Mouse (Mus musculus): ENCODE measurements around the gene Ngrn. TPM values are rescaled to one million over a fixed set of nuclear protein-coding genes. Genes with fewer than 3 reads are reported as not detected.

Ngrn gene
- polyA plus RNA-seq, 1 experiment: 12.3 TPM

DNA sequence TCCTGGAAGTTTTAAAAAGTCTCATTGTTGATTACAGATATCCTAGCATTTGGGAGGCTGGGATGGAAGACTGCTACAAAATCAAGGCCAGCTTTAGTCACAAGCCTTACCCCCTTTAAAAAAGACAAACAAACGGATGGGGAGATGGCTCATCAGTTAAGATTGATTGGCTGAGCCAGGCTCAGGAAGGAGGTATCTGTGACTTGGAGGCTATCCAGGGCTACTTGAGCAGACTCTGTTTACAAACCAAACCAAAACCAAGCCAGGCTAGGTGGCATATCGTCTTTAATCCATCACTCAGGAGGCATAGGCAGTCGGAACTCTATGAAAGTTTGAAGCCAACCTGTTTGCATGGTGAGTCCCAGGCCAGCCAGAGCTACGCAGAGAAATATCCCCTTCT lies 19.4 kb upstream of the Ngrn start:
- TF ChIP-seq POLR2A (IDR thresholded peaks at IDR 0.05; ENCODE audit: low read depth, low read length): no peak
- TF ChIP-seq CTCF (IDR thresholded peaks at IDR 0.05; ENCODE audit: extremely low read depth, insufficient read length, insufficient replicate concordance, low read depth, low read length): no peak
- H3K27ac ChIP-seq (ENCODE audit: insufficient read depth, low read depth, low read length): peak overlapping the region; percentile 26; the same call in 1 of the 2 replicates
- peaks cover 1% of the 10 kb centered on the region; the same call in 1 of the 2 replicates for H3K4me1 ChIP-seq (ENCODE audit: control insufficient read depth, insufficient read depth, insufficient read length, low read length)
- no peaks in the 10 kb centered on the region for H3K27me3 ChIP-seq (ENCODE audit: control insufficient read depth, insufficient read depth, low read length)
- H3K36me3 ChIP-seq (ENCODE audit: control insufficient read depth, insufficient read depth, low read length): peaks cover 29% of the 10 kb centered on the region
- 72% methylated on average over 4 of the region's 4 CpGs for WGBS
- no peak overlapping the region for H3K4me3 ChIP-seq (ENCODE audit: low read depth, low read length)

DNA sequence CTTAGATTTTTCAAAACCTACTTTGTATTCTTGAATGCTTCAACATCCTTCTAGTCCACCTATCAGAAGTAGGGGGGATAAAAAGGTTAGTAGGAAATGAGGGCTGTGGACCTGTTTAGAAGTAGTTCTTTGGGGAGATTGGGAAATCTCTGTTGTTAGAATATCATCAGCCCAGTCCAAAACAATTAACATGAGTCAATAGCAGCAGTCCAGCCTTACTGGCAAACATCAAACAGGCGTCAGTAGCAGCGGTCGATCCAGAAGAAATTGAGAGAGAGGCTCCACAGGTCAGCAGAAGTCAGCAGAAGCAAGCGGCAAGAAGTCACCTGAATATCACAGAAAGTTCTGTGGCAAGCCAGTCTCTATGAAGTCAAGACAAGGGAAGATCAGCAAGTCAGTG lies 16.2 kb upstream of the Ngrn start:
- Histone ChIP-seq H3K36me3 (ENCODE audit: control insufficient read depth, insufficient read depth, low read length) (peaks cover 9% of the 10 kb centered on the region), H3K27me3 (ENCODE audit: control insufficient read depth, insufficient read depth, low read length) (no peaks in the 10 kb centered on the region), H3K4me1 (ENCODE audit: control insufficient read depth, insufficient read depth, insufficient read length, low read length) (peaks cover 1% of the 10 kb centered on the region), H3K27ac (ENCODE audit: insufficient read depth, low read depth, low read length) (no peak overlapping the region), H3K4me3 (ENCODE audit: low read depth, low read length) (no peak overlapping the region)
- no peak for TF ChIP-seq CTCF (IDR thresholded peaks at IDR 0.05; ENCODE audit: extremely low read depth, insufficient read length, insufficient replicate concordance, low read depth, low read length)
- WGBS: 90% methylated on average over 4 of the region's 4 CpGs

- Histone ChIP-seq H3K27me3 (ENCODE audit: control insufficient read depth, insufficient read depth, low read length) (no peaks in the 10 kb centered on the region), H3K4me3 (ENCODE audit: low read depth, low read length) (peak within 1 kb of the TSS; percentile 72), H3K27ac (ENCODE audit: insufficient read depth, low read depth, low read length) (peak within 1 kb of the TSS; percentile 68), H3K36me3 (ENCODE audit: control insufficient read depth, insufficient read depth, low read length) (no peaks in the 10 kb centered on the region), H3K4me1 (ENCODE audit: control insufficient read depth, insufficient read depth, insufficient read length, low read length) (peaks cover 4% of the 10 kb centered on the region)
- peak; percentile 39; the same call in 1 of the 2 replicates for TF ChIP-seq CTCF (IDR thresholded peaks at IDR 0.05; ENCODE audit: extremely low read depth, insufficient read length, insufficient replicate concordance, low read depth, low read length)
- peak; percentile 71 for TF ChIP-seq POLR2A (IDR thresholded peaks at IDR 0.05; ENCODE audit: low read depth, low read length)
- WGBS: under 1% methylated on average over 48 of the region's 48 CpGs
These were observed 14.8 kb upstream of the Ngrn start, which contains the start of gene Ttll13 for GRCm38 (mm10) chr7:80246148-80246721. Ttll13 (plus strand) TSS chr7:80246376.

- H3K4me1 ChIP-seq (ENCODE audit: control insufficient read depth, insufficient read depth, insufficient read length, low read length): peaks cover 4% of the 10 kb centered on the region
- H3K36me3 ChIP-seq (ENCODE audit: control insufficient read depth, insufficient read depth, low read length): no peaks in the 10 kb centered on the region
- TF ChIP-seq CTCF (IDR thresholded peaks at IDR 0.05; ENCODE audit: extremely low read depth, insufficient read length, insufficient replicate concordance, low read depth, low read length) (no peak), POLR2A (IDR thresholded peaks at IDR 0.05; ENCODE audit: low read depth, low read length) (no peak)
- no peaks in the 10 kb centered on the region for H3K27me3 ChIP-seq (ENCODE audit: control insufficient read depth, insufficient read depth, low read length)
- no peak overlapping the region for H3K27ac ChIP-seq (ENCODE audit: insufficient read depth, low read depth, low read length)
- 44% methylated on average over 7 of the region's 7 CpGs for WGBS
- H3K4me3 ChIP-seq (ENCODE audit: low read depth, low read length): no peak overlapping the region
These were observed 14.2 kb upstream of the Ngrn start for GRCm38 (mm10) chr7:80246859-80247258.

DNA sequence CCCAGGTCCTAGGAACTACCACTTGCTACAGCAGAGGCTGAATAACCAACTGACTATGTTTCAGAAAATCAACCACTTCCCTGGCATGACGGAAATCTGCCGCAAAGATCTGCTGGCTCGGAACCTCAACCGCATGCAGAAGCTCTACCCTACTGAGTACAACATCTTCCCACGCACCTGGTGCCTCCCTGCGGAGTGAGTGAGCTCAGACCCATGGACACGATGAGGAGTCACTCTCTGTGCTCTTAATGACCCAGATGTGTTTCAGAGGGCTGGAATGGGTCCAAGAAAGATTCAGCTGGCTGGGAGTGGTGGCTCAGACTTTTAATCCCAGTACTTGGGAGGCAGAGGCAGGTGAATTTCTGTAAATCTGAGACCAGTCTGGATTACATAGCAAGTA lies 8.6 kb upstream of the Ngrn start:
- H3K36me3 ChIP-seq (ENCODE audit: control insufficient read depth, insufficient read depth, low read length): no peaks in the 10 kb centered on the region
- H3K4me3 ChIP-seq (ENCODE audit: low read depth, low read length): no peak overlapping the region
- peaks cover 12% of the 10 kb centered on the region for H3K4me1 ChIP-seq (ENCODE audit: control insufficient read depth, insufficient read depth, insufficient read length, low read length)
- 79% methylated on average over 7 of the region's 7 CpGs for WGBS
- H3K27me3 ChIP-seq (ENCODE audit: control insufficient read depth, insufficient read depth, low read length): no peaks in the 10 kb centered on the region
- H3K27ac ChIP-seq (ENCODE audit: insufficient read depth, low read depth, low read length): no peak overlapping the region
- TF ChIP-seq CTCF (IDR thresholded peaks at IDR 0.05; ENCODE audit: extremely low read depth, insufficient read length, insufficient replicate concordance, low read depth, low read length): no peak
- no peak for TF ChIP-seq POLR2A (IDR thresholded peaks at IDR 0.05; ENCODE audit: low read depth, low read length)

GRCm38 (mm10) chr7:80252886-80253285 lies 8.1 kb upstream of the Ngrn start:
- Histone ChIP-seq H3K4me1 (ENCODE audit: control insufficient read depth, insufficient read depth, insufficient read length, low read length) (peaks cover 12% of the 10 kb centered on the region), H3K4me3 (ENCODE audit: low read depth, low read length) (no peak overlapping the region), H3K27me3 (ENCODE audit: control insufficient read depth, insufficient read depth, low read length) (no peaks in the 10 kb centered on the region), H3K27ac (ENCODE audit: insufficient read depth, low read depth, low read length) (no peak overlapping the region), H3K36me3 (ENCODE audit: control insufficient read depth, insufficient read depth, low read length) (no peaks in the 10 kb centered on the region)
- WGBS: 89% methylated on average over 11 of the region's 11 CpGs
- TF ChIP-seq POLR2A (IDR thresholded peaks at IDR 0.05; ENCODE audit: low read depth, low read length) (no peak), CTCF (IDR thresholded peaks at IDR 0.05; ENCODE audit: extremely low read depth, insufficient read length, insufficient replicate concordance, low read depth, low read length) (no peak)

DNA sequence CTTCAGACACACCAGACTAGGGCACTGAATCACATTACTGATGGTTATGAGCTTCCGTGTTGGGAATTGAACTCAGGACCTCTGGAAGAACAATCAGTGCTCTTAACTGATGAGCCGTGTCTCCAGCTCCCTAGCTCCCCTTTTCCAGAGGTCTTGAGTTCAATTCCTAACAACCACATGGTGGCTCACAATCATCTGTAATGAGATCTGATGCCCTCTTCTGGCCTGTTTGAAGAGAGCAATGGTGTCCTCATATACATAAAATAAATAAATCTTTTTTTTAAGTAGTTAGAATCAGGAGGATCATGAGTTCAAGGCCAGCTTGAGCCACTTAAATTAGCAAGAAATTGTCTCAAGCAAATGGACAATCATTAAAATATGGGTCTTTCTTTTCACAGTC lies 5.0 kb upstream of the Ngrn start:
- 80% methylated on average over 2 of the region's 2 CpGs for WGBS
- H3K27me3 ChIP-seq (ENCODE audit: control insufficient read depth, insufficient read depth, low read length): no peaks in the 10 kb centered on the region
- H3K4me1 ChIP-seq (ENCODE audit: control insufficient read depth, insufficient read depth, insufficient read length, low read length): peaks cover 10% of the 10 kb centered on the region; the same call in 1 of the 2 replicates
- no peaks in the 10 kb centered on the region for H3K36me3 ChIP-seq (ENCODE audit: control insufficient read depth, insufficient read depth, low read length)
- TF ChIP-seq POLR2A (IDR thresholded peaks at IDR 0.05; ENCODE audit: low read depth, low read length): no peak
- no peak for TF ChIP-seq CTCF (IDR thresholded peaks at IDR 0.05; ENCODE audit: extremely low read depth, insufficient read length, insufficient replicate concordance, low read depth, low read length)
- no peak overlapping the region for H3K27ac ChIP-seq (ENCODE audit: insufficient read depth, low read depth, low read length)
- H3K4me3 ChIP-seq (ENCODE audit: low read depth, low read length): no peak overlapping the region

All from small intestine, adult 2 months (tissue).